Mouse (Mus musculus) hindbrain, embryonic 16.5 days (tissue): ENCODE data around the gene Uaca. TPM values are rescaled to one million over a fixed set of nuclear protein-coding genes. Genes with fewer than 3 reads are reported as not detected.

Experiments used
- ATAC-seq: fragments of 200-750 bp; cut with Nextera tagmentation; 2 replicates; pipeline ENCODE4 v1.8.0; 2017; ENCODE audit warnings: moderate TSS enrichment, moderate library complexity
- H3K27ac ChIP-seq: fragments of 300-500 bp; sonication (generic); 2 replicates; pipeline ENCODE4 v1.5.1; 2014; ENCODE audit warnings: low read depth, mild to moderate bottlenecking, control low read depth, low read length, moderate library complexity
- H3K27me3 ChIP-seq: fragments of 300-500 bp; sonication (generic); replicated peaks from 2 replicates; pipeline ENCODE4 v1.6.1; 2014; ENCODE audit warnings: low read length; ENCODE audit not compliant: control insufficient read depth, insufficient read depth
- H3K36me3 ChIP-seq: fragments of 300-500 bp; sonication (generic); 2 replicates; pipeline ENCODE4 v1.6.1; 2014; ENCODE audit warnings: mild to moderate bottlenecking, low read length, moderate library complexity, mixed read lengths; ENCODE audit not compliant: control insufficient read depth, insufficient read depth
- H3K4me1 ChIP-seq: fragments of 300-500 bp; sonication (generic); 2 replicates; pipeline ENCODE4 v1.6.1; 2014; ENCODE audit warnings: low read depth, low read length; ENCODE audit not compliant: control insufficient read depth, insufficient read depth
- H3K4me2 ChIP-seq: fragments of 300-500 bp; sonication (generic); 2 replicates; pipeline ENCODE4 v1.6.1; 2014; ENCODE audit warnings: mild to moderate bottlenecking, low read length, control low read depth, moderate library complexity
- H3K4me3 ChIP-seq: fragments of 300-500 bp; sonication (generic); 2 replicates; pipeline ENCODE4 v1.5.1; 2014; ENCODE audit warnings: mild to moderate bottlenecking, low read length, control low read depth, moderate library complexity
- H3K9ac ChIP-seq: fragments of 300-500 bp; sonication (generic); 2 replicates; pipeline ENCODE4 v1.6.1; 2014; ENCODE audit warnings: low read depth, mild to moderate bottlenecking, control low read depth, low read length, moderate library complexity
- H3K9me3 ChIP-seq: fragments of 300-500 bp; sonication (generic); 2 replicates; pipeline ENCODE4 v1.6.1; 2014; ENCODE audit warnings: mild to moderate bottlenecking, low read length, moderate library complexity; ENCODE audit not compliant: control insufficient read depth
- WGBS: fragments of 180-500 bp; shearing (Covaris S2); extraction: QIAGEN DNeasy Blood & Tissue Kit; methylation state at CpG from one replicate; pipeline ENCODE4 v1.1.7; 2014; 5-methylcytosine and 5-hydroxymethylcytosine counted together
- polyA plus RNA-seq: library from polyadenylated mRNA; unstranded; fragments of >200 nt; fragmentation: Nextera tagmentation; extraction: Ambion mirVana; gene quantifications from 2 replicates; pipeline ENCODE4 v1.2.1, GENCODE M21; 2015

The Uaca gene
- polyA plus RNA-seq, 1 experiment from 2014 or later = 15.8 TPM

DNA sequence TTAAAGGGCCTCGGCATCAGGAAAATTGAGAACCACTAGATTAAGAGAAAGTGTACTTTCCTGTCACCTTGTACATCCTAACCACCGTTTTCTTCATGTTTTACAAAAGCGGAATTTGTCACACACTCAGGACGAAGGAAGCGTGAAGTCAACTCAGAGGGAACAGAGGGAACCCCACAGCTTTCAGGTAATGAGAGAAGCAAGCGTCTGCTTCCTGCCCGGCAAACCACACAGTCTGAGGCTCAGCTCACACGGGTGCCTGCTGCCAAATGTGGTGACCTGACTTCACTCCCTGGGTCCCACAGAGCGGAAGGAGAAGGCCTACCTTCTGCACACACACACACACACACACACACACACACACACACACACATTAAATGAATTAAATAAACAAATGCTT is 64.7 kb downstream of the Uaca start:
- no peak for ATAC-seq
- Histone ChIP-seq H3K9ac (no peak overlapping the region), H3K4me1 (peaks cover 12% of the 10 kb centered on the region), H3K27ac (no peak overlapping the region), H3K36me3 (no peaks in the 10 kb centered on the region), H3K4me2 (no peak overlapping the region), H3K4me3 (no peak overlapping the region), H3K27me3 (no peaks in the 10 kb centered on the region), H3K9me3 (no peaks in the 10 kb centered on the region)
- 73% methylated on average over 9 of the region's 9 CpGs for WGBS

DNA sequence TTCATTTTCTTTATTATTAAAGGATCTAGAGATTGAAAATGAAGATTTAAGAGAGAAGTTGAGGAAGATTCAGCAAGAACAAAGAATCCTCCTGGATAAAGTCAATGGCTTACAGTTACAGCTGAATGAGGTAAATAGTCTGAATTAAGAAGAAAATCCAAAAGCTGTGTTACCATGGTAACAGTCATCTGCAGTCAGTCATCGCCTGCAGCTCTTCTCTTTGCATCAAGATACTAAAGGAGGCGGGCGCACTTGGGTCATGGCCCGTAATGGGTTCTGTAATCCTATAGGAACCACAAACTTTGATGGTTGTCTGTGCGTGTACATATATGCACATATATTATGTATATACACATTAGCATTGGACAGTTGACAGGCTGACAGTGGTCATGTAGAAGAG is 66.7 kb downstream of the Uaca start:
- H3K9ac ChIP-seq = no peak overlapping the region
- 0 out of 2 replicates have a peak, but pooled peaks have one; percentile 45 for ATAC-seq
- H3K9me3 ChIP-seq = no peaks in the 10 kb centered on the region
- WGBS = 65% methylated on average over 5 of the region's 5 CpGs
- no peak overlapping the region for H3K4me2 ChIP-seq
- H3K27ac ChIP-seq = peak overlapping the region; percentile 16; the same call in 1 of the 2 replicates
- peaks cover 12% of the 10 kb centered on the region for H3K4me1 ChIP-seq
- no peak overlapping the region for H3K4me3 ChIP-seq
- H3K36me3 ChIP-seq = no peaks in the 10 kb centered on the region
- no peaks in the 10 kb centered on the region for H3K27me3 ChIP-seq

DNA sequence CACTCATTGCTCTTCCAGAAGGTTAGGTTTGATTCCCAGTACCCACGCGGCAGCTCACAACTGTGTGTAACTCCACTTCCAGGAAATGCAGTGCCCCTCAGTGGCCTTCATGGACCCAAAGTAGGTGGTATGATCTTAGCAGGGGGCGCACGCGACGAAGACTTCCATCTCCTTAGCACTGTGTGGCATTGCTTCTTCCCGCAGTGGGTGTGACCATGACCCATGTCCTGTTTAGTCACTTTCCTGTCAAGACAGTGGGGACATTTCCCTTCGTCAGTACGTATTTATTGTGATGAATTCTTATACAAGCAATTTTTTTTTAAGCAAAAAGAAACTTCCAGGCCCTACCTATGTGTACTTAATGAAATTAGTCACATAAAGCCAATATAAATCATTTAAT is 70.3 kb downstream of the Uaca start:
- H3K9me3 ChIP-seq = no peaks in the 10 kb centered on the region
- WGBS = 90% methylated on average over 9 of the region's 9 CpGs
- no peak for ATAC-seq
- no peak overlapping the region for H3K4me2 ChIP-seq
- no peaks in the 10 kb centered on the region for H3K27me3 ChIP-seq
- H3K36me3 ChIP-seq = no peaks in the 10 kb centered on the region; the same call in 1 of the 2 replicates
- H3K4me1 ChIP-seq = peaks cover 4% of the 10 kb centered on the region; the same call in 1 of the 2 replicates
- no peak overlapping the region for H3K9ac ChIP-seq
- H3K27ac ChIP-seq = no peak overlapping the region
- no peak overlapping the region for H3K4me3 ChIP-seq

DNA sequence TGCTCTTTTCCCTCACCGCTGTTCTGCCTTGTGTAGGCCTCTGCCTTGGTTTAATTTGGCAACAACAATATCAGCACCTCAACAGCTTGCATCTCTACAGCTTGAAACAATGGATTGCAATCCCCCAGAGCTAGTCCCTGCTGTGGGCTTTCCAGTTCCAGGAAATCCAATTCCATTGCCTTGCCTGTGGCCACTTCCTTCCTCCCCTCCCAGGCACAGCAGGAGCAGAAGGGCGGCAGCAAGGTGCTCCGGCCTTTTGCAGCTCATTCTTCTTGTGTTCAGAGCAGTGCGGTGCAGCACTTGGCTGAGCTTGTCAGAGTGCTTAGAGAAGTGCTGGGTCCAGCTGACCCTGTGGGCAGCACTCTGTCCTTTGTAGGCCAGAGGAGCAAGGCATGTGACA is 71.5 kb downstream of the Uaca start:
- Histone ChIP-seq H3K27ac (no peak overlapping the region), H3K4me2 (no peak overlapping the region), H3K4me3 (no peak overlapping the region), H3K9ac (no peak overlapping the region; the same call in 1 of the 2 replicates), H3K4me1 (peaks cover 4% of the 10 kb centered on the region; the same call in 1 of the 2 replicates), H3K27me3 (no peaks in the 10 kb centered on the region), H3K36me3 (no peaks in the 10 kb centered on the region; the same call in 1 of the 2 replicates), H3K9me3 (no peaks in the 10 kb centered on the region)
- 31% methylated on average over 4 of the region's 4 CpGs for WGBS
- ATAC-seq = peak; percentile 37; the same call in 1 of the 2 replicates

DNA sequence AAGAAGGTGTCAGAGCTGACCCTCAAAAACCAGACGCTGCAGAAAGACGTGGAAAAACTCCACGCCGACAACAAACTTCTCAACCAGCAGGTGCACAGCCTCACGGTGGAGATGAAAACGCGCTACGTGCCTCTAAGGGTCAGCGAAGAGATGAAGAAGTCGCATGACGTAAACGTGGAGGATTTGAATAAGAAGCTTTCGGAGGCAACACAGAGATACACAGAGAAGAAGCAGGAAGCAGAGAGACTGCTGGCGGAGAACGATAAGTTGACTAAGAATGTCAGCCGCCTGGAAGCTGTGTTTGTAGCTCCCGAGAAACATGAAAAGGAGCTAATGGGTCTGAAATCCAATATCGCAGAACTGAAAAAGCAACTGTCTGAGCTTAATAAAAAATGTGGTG is 76.1 kb downstream of the Uaca start:
- WGBS = 84% methylated on average over 18 of the region's 18 CpGs
- Histone ChIP-seq H3K36me3 (no peaks in the 10 kb centered on the region; the same call in 1 of the 2 replicates), H3K9me3 (no peaks in the 10 kb centered on the region), H3K4me3 (no peak overlapping the region), H3K27ac (no peak overlapping the region), H3K4me2 (no peak overlapping the region), H3K27me3 (no peaks in the 10 kb centered on the region), H3K4me1 (no peaks in the 10 kb centered on the region), H3K9ac (no peak overlapping the region)
- ATAC-seq = no peak

DNA sequence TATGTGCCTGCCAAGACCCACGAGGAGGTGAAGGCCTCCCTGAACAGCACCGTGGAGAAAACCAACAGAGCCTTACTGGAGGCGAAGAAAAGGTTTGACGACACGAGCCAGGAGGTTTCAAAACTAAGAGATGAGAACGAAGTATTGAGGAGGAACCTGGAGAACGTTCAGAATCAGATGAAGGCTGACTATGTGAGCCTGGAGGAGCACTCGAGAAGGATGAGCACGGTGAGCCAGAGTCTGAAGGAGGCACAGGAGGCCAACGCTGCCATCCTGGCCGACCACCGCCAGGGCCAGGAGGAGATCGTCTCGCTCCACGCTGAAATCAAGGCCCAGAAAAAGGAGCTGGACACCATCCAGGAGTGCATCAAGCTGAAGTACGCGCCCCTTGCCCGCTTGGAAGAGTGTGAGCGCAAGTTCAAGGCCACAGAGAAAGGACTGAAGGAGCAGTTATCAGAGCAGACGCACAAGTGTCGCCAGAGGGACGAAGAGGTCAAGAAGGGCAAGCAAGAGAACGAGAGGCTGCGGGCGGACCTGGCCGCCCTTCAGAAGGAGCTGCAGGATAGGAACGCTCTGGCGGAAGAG is 76.7 kb downstream of the Uaca start:
- H3K9me3 ChIP-seq = no peaks in the 10 kb centered on the region
- H3K27ac ChIP-seq = no peak overlapping the region
- H3K4me1 ChIP-seq = peaks cover under 1% of the 10 kb centered on the region; the same call in 1 of the 2 replicates
- no peak overlapping the region for H3K4me2 ChIP-seq
- ATAC-seq = no peak
- no peak overlapping the region for H3K9ac ChIP-seq
- H3K27me3 ChIP-seq = no peaks in the 10 kb centered on the region
- no peak overlapping the region for H3K4me3 ChIP-seq
- 87% methylated on average over 28 of the region's 28 CpGs for WGBS
- no peaks in the 10 kb centered on the region; the same call in 1 of the 2 replicates for H3K36me3 ChIP-seq

DNA sequence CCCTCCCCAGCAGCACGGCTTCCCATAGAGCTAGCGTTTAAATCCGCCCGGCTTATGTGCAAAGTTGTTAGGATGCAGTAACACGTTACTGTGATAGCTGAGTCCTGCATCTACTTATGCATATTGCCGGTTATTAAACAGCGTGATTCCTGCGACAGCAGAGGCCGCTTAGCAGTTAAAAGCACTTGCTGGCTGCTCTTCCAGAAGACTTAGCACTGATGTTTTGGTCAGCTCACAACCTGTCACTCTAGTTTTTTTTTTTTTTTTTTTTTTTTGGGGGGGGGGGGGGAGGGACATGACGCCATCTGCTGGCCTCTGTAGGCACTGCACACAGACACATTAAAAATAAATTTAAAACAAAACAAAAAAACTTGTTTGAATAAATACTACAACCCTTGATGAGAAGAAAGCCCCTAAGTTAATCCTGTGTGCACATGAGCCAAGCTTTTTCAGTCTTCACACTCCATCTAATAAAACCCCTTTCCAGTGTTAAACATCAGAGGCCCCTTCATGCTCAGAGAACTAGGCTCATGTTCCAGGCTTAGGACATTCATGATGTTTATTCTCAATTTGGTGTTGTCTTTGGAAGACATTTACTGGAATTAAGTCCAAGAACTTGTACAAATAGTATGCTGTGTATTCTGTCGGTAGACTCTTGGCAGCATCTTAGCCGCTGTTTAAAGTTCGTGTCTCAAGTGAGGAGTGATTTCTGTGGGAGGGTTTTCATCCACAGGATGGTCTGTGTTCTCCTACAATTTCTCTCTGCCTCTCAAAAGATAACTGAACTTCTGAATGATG is 79.1 kb downstream of the Uaca start:
- Histone ChIP-seq H3K4me1 (peaks cover 9% of the 10 kb centered on the region), H3K27ac (no peak overlapping the region), H3K9me3 (no peaks in the 10 kb centered on the region), H3K27me3 (no peaks in the 10 kb centered on the region), H3K4me3 (no peak overlapping the region), H3K4me2 (no peak overlapping the region), H3K36me3 (no peaks in the 10 kb centered on the region), H3K9ac (no peak overlapping the region)
- peak; percentile 58; the same call in 1 of the 2 replicates for ATAC-seq
- 56% methylated on average over 13 of the region's 13 CpGs for WGBS

DNA sequence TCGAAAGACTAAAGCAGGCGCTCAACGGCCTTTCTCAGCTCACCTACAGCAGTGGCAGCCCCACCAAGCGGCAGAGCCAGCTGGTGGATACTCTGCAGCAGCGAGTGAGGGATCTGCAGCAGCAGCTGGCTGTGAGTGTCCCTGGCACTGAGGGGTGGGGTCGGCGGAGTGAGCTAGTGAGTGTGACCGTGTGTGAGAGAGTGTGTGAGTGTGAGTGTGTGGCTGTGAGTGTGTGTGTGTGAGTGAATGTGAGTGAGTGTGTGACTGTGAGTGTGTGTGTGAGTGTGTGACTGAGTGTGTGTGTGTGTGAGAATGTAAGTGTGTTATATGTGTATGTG is 79.7 kb downstream of the Uaca start:
- H3K27me3 ChIP-seq = no peaks in the 10 kb centered on the region
- no peak overlapping the region for H3K4me2 ChIP-seq
- no peak overlapping the region for H3K4me3 ChIP-seq
- peaks cover 9% of the 10 kb centered on the region for H3K4me1 ChIP-seq
- H3K36me3 ChIP-seq = no peaks in the 10 kb centered on the region
- no peak for ATAC-seq
- H3K9ac ChIP-seq = no peak overlapping the region
- H3K27ac ChIP-seq = no peak overlapping the region
- 82% methylated on average over 8 of the region's 8 CpGs for WGBS
- no peaks in the 10 kb centered on the region for H3K9me3 ChIP-seq

DNA sequence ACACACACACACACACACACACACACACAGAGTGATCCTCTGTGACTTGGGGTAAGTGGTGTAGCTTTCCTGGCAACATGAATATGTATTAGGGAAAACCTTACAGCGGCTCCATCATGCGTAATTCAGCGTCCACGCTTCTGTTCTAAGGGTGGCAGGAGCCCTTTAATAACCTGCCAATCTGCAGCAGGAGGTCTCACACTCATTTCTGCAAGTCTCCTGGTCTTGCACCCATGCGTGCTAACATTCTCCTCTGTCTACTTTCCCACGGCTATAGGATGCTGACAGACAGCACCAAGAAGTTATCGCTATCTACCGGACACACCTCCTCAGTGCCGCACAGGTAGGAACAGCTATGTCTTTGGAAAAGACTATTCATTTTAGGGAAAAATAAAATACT is 81.7 kb downstream of the Uaca start:
- H3K36me3 ChIP-seq = no peaks in the 10 kb centered on the region
- H3K4me3 ChIP-seq = no peak overlapping the region
- H3K4me2 ChIP-seq = no peak overlapping the region
- no peak for ATAC-seq
- H3K27me3 ChIP-seq = no peaks in the 10 kb centered on the region
- no peak overlapping the region for H3K9ac ChIP-seq
- no peak overlapping the region for H3K27ac ChIP-seq
- H3K4me1 ChIP-seq = peaks cover 9% of the 10 kb centered on the region
- WGBS = 37% methylated on average over 9 of the region's 9 CpGs
- no peaks in the 10 kb centered on the region for H3K9me3 ChIP-seq
